Mouse (Mus musculus): Measurements from ENCODE around the gene Gpr31b. TPM values are rescaled to one million over a fixed set of nuclear protein-coding genes. Genes with fewer than 3 reads are reported as not detected.

The Gpr31b gene
- total RNA-seq, 2 experiments from 2014 or later, result 0.22 TPM; not detected in 1

Other genes with a start within 250 kb of the Gpr31b start
- 1 to 10 TPM in 1 of 2 experiments, under 1 TPM in 1; 0.42 to 1.8 TPM for gene Mas1, start 184.2 kb downstream of the Gpr31b start, total RNA-seq (2021)
- gene Mrgprh, start 176.3 kb downstream of the Gpr31b start, total RNA-seq (2021), result 1 to 10 TPM; 5.3 to 5.4 TPM
- gene Pnldc1, start 142.1 kb downstream of the Gpr31b start, total RNA-seq (2021), result under 1 TPM; 0.42 to 0.55 TPM
- 100 to 1,000 TPM; 200 to 213 TPM for gene Tcp1, start 136.6 kb downstream of the Gpr31b start, total RNA-seq (2021)
- 100 to 1,000 TPM; 157 to 175 TPM for gene Mrpl18, start 136.0 kb downstream of the Gpr31b start, total RNA-seq (2021)
- gene Acat3, start 111.7 kb downstream of the Gpr31b start, total RNA-seq (2021), result not detected
- 1 to 10 TPM; 6.1 to 7.1 TPM for gene Acat2, start 91.5 kb downstream of the Gpr31b start, total RNA-seq (2021)
- gene Wtap, start 58.1 kb downstream of the Gpr31b start, total RNA-seq (2021), result 10 to 100 TPM; 31.7 to 35.6 TPM
- 1,000 to 10,000 TPM; 1,092 to 1,104 TPM for gene Sod2, start 45.5 kb downstream of the Gpr31b start, total RNA-seq (2021)
- gene Tcp10b, start 8.8 kb upstream of the Gpr31b start, total RNA-seq (2021), result under 1 TPM in 1 of 2 experiments, not detected in 1; 0.26 TPM
- not detected for gene Unc93a, start 79.5 kb upstream of the Gpr31b start, total RNA-seq (2021)
- gene Smok2a, start 168.9 kb upstream of the Gpr31b start, total RNA-seq (2021), result not detected
- gene Smok2b, start 178.0 kb upstream of the Gpr31b start, total RNA-seq (2021), result not detected

All from heart, postnatal 25 days (tissue).